Mouse (Mus musculus): ENCODE results near the gene Slc38a3.

DNA sequence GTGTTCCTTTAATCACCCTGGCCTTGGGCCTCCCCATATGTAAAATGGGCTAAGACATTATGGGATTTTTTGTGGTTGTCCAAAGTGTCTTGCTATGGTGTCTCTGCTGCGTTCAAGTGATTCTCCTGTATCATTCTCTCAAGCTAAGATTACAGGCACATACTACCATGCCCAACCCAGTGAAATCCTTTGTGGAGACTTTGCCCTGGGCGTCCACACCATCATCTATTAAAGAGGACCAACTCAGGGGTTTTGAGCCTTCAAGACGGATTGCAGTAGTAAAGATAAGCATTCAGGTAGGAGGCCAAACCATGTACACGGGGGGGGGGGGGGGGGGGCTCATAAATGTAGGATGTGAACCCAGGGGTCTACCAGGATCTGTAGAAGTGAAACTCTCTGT, 14.7 kb downstream of the Slc38a3 start:
- no peak for TF ChIP-seq CTCF (IDR thresholded peaks at IDR 0.05)
- no peak for TF ChIP-seq EP300 (IDR thresholded peaks at IDR 0.05)
